Mouse (Mus musculus): ENCODE results near the gene Naxe.

Gene Naxe

GRCm38 (mm10) chr3:88057030-88057429 lies 1.3 kb downstream of the Naxe start:
- no peak for DNase-seq (ENCODE audit: low read depth)

DNA sequence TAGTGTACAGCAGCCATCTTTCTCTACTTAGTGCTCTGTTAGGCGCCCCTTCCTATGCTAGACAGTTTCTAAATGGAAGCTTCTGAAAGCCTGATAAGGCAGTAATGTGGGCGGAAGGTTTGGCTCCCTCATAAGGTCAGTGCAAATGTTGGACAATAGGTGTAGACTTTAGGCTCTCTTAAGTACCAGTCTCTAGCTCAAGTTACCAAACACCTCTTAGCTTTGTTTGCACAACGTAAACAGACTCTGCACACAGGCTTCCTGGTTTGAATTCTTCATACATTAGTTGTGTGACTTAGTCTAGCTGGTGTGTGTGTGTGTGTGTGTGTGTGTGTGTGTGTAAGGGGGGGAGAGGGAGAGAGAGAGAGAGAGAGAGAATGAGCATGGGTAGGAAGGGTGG lies 8.8 kb downstream of the Naxe start:
- DNase-seq (ENCODE audit: low read depth): no peak

- DNase-seq (ENCODE audit: low read depth): peak; percentile 95
Observed at GRCm38 (mm10) chr3:88042661-88043421, 15.5 kb downstream of the Naxe start, which contains the start of gene Gpatch4. Gene Gpatch4, plus strand, starts transcription at chr3:88043108.

- no peak for DNase-seq (ENCODE audit: low read depth)
Observed at GRCm38 (mm10) chr3:88035561-88036293, 22.6 kb downstream of the Naxe start.

GRCm38 (mm10) chr3:88033506-88033905 lies 24.8 kb downstream of the Naxe start:
- DNase-seq (ENCODE audit: low read depth): no peak

GRCm38 (mm10) chr3:88030608-88031395 lies 27.5 kb downstream of the Naxe start:
- DNase-seq (ENCODE audit: low read depth): no peak

GRCm38 (mm10) chr3:88027434-88028186 lies 30.7 kb downstream of the Naxe start, which contains the start of gene Hapln2:
Gene Hapln2, minus strand, starts transcription at chr3:88027583.
- no peak for DNase-seq (ENCODE audit: low read depth)

DNA sequence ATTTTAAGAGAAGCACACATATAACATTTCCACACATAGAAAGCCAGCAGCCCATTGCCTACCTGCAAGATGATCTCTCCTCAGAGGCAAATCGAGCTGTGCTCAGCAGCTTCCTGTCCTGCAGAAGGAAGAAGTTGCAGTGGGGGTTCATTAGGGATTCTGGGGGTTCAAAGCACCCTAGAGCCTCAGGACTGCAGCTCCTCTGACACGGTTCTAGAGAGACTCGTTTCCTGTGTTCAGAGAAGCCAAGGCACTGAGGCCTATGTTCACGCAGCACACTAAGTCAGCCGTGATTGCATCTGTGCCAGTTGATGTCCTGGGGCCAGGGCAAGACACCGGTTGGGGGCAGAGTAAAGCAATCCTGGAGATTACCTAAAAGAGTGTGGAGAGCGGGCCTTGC lies 31.5 kb downstream of the Naxe start:
- no peak for DNase-seq (ENCODE audit: low read depth)

DNA sequence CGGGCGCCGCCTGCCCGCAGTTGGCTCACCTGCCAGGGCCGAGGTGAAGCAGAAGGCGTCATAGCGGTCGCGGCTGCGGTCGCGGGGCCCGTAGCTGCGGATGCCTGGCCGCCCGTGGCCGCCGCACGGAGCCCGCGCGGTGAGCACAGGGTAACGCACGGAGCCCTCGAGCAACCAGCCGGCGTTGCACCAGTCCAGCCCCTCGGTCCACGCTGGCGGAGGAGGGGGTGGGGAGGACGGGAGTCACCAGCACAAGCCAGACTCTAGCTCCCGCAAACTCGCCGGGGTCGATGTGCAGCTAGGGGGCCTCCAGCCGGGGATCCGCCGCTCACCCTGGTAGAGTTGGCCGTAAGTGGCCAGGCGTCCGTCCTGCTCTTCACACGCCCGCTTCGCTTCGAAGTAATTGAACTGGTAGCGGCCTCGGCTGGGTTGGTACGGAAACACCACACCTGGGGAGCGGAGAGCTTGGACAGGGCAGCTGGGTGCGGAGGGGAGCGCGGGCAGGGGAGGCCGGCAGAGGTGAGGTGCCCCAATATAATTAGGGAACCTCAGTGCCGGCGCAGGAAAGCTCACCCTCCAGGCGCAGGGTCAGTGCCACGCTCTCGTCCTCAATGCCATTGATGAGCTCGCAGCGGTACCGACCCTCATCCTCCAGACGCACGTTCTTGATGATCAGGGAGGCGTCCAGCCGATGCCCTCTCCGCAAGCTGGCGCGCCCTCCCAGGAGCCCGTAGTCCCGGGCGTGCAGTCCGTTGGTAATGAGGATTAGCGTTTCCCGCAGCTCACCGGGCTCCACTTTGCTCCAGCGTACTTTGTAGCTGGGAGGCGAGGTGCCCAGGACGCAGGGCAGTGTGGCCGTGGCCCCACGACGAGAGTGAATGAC lies 34.9 kb downstream of the Naxe start:
- DNase-seq (ENCODE audit: low read depth): no peak

DNA sequence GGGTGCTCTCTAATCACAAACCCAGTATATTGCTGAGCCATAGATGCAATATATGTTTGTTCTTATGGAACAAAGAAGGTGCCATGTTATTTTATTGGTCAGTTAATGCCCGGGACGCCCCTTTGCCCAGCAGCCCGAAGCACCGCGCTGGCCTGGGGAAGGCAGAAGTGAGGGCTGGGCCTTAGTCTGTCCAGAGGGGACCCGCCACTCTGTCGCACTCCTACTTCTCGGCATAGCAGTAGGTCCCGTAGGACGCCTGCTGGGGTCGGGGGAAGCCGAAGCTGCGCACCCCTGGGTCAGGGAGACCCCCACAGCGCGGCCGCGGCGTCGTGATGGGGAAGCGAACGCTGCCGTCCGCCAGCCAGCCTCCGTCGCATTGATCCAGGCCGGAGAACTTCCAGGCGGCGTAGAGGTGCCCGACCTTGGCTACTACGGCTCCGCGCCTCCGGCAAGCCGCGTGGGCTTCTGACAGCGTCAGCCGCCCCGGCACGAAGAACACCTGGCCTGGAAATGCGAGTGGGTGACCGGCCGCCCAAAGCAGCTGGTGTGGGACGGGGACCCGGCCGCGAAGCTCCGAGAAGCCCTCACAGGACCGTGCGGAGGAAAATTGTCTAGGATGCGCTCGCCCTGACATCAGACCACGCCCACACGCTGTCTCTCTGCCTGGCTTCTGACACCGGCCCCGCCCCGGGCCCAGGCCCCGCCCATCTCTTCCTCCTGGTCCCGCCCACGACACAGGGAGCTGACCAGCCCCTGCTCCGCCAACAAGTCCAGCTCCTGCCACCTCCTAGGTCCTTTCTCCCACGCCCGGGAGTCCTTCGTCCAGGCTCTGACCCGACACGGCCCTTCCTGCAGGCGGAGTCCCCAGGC lies 35.7 kb downstream of the Naxe start:
- DNase-seq (ENCODE audit: low read depth): peak; percentile 68

- DNase-seq (ENCODE audit: low read depth): peak; percentile 48
Observed at GRCm38 (mm10) chr3:88010634-88011265, 47.5 kb downstream of the Naxe start.

Measured in c-Kit-positive CD71-positive TER-119-negative erythroid progenitor cells, embryonic 14.5 days (primary cell).